Mouse (Mus musculus) heart, postnatal 0 days (tissue): ENCODE measurements around the gene Adarb1.

Experiments used
- CTCF ChIP-seq: IDR thresholded peaks from 2 replicates; pipeline ENCODE4 v1.5.1; 2016; ENCODE audit warnings: antibody characterized with exemption, control low read depth, low read depth
- EP300 ChIP-seq: IDR thresholded peaks from 2 replicates; pipeline ENCODE4 v1.6.1; 2016; ENCODE audit warnings: antibody characterized with exemption, low read depth

DNA sequence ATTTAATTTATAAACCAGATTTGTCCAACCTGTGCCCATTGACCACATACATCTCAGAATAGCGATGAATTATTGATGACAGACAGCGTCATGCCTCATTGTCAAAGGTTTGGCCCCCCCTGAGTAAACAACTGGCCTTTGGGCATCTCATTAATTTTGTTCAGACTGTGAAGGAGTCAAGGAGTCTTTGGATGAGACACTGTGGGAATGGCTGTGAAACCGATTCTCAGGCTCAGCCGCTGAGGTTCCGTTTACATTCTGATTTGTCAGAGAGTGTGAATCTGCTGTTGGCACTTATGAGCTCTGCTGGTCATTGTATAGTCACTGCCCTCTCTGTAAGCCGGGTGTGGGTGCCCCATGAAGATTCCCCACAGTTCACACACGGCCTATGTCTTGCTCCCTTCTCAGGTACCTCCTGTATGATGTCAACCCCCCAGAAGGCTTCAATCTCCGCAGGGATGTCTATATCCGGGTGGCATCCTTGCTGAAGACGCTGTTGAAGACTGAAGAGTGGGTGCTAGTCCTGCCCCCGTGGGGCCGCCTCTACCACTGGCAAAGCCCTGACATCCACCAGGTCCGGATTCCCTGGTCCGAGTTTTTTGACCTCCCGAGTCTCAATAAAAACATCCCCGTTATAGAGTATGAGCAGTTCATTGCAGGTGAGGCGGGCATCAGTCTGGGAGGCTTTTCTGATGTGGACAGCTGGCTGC is 157.7 kb downstream of the Adarb1 start:
- no peak for TF ChIP-seq CTCF
- no peak for TF ChIP-seq EP300
